Mouse (Mus musculus) kidney, adult 2 months (tissue): ENCODE results near the gene Cd93. TPM values are rescaled to one million over a fixed set of nuclear protein-coding genes. Genes with fewer than 3 reads are reported as not detected.

Experiments
- DNase-seq: peaks from one replicate; pipeline ENCODE4 v3.0.0; 2021
- H3K27ac ChIP-seq: fragments of 200-500 bp; 2 replicates; pipeline ENCODE4 v1.5.1; 2012; ENCODE audit warnings: low read depth, low read length, control low read depth, inconsistent platforms; ENCODE audit not compliant: insufficient read depth
- H3K27me3 ChIP-seq: fragments of 200-500 bp; replicated peaks from 2 replicates; pipeline ENCODE4 v1.6.1; 2012; ENCODE audit warnings: mild to moderate bottlenecking, moderate library complexity, low read length, inconsistent platforms; ENCODE audit not compliant: control insufficient read depth, insufficient read depth
- H3K36me3 ChIP-seq: fragments of 200-500 bp; 2 replicates; pipeline ENCODE4 v1.6.1; 2012; ENCODE audit warnings: mild to moderate bottlenecking, moderate library complexity, low read length, inconsistent platforms; ENCODE audit not compliant: control insufficient read depth, insufficient read depth
- H3K4me1 ChIP-seq: fragments of 200-500 bp; 2 replicates; pipeline ENCODE4 v1.6.1; 2011; ENCODE audit warnings: low read length; ENCODE audit not compliant: control insufficient read depth, insufficient read depth
- H3K4me3 ChIP-seq: fragments of 200-500 bp; 2 replicates; pipeline ENCODE4 v1.5.1; 2011; ENCODE audit warnings: mild to moderate bottlenecking, low read depth, low read length, control low read depth; ENCODE audit not compliant: insufficient read depth
- CTCF ChIP-seq: fragments of 200-500 bp; conservative IDR thresholded peaks from 2 replicates; pipeline ENCODE4 v1.5.1; 2011; ENCODE audit warnings: low read depth, mild to moderate bottlenecking, control low read depth, low read length, moderate library complexity, mixed read lengths; ENCODE audit not compliant: insufficient read depth, insufficient read length
- POLR2A ChIP-seq: fragments of 200-500 bp; IDR thresholded peaks from one replicate; pipeline ENCODE4 v1.6.1; 2011; ENCODE audit warnings: low read depth, low read length, control low read depth
- WGBS: fragments of 180-500 bp; shearing (Covaris S2); methylation state at CpG from one replicate; pipeline ENCODE4 v1.1.7; 2018; 5-methylcytosine and 5-hydroxymethylcytosine counted together
- polyA plus RNA-seq: library from polyadenylated mRNA; depleted of rRNA; stranded (reverse); fragments of >200 nt; gene quantifications from 2 replicates; pipeline ENCODE4 v1.2.3, GENCODE M21; 2012

Cd93 gene
- polyA plus RNA-seq, 1 experiment: 10.3 TPM

DNA sequence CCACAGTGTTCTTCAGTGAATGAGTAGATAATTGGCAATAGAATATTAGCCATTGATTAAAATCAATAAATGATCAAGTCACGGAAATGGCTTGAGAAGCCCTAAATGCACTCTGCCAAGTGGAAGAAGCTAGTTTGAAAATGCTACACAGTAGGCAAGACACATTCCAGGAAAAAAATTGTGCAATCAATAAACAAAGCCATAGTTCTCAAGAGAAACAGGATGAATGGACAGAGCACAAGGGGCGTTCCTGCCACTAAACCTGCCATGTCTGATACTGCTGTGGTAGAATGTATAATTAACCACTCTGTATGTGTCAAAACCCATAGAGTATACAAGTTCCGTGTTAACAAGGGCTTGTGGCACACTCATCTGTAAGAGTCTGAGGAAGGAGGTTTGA, 15.8 kb downstream of the Cd93 start:
- H3K27ac ChIP-seq: no peak overlapping the region
- no peaks in the 10 kb centered on the region for H3K36me3 ChIP-seq
- H3K4me3 ChIP-seq: no peak overlapping the region
- H3K4me1 ChIP-seq: no peaks in the 10 kb centered on the region; the same call in 1 of the 2 replicates
- WGBS: 81% methylated on average over 3 of the region's 3 CpGs
- DNase-seq: no peak
- TF ChIP-seq CTCF: no peak
- no peak for TF ChIP-seq POLR2A
- H3K27me3 ChIP-seq: no peaks in the 10 kb centered on the region

GRCm38 (mm10) chr2:148425709-148426382, 17.5 kb downstream of the Cd93 start:
- Histone ChIP-seq H3K36me3 (no peaks in the 10 kb centered on the region), H3K4me3 (no peak overlapping the region), H3K27me3 (no peaks in the 10 kb centered on the region), H3K4me1 (no peaks in the 10 kb centered on the region; the same call in 1 of the 2 replicates), H3K27ac (no peak overlapping the region)
- TF ChIP-seq POLR2A (no peak), CTCF (no peak)
- WGBS: 62% methylated on average over 5 of the region's 5 CpGs
- no peak for DNase-seq

DNA sequence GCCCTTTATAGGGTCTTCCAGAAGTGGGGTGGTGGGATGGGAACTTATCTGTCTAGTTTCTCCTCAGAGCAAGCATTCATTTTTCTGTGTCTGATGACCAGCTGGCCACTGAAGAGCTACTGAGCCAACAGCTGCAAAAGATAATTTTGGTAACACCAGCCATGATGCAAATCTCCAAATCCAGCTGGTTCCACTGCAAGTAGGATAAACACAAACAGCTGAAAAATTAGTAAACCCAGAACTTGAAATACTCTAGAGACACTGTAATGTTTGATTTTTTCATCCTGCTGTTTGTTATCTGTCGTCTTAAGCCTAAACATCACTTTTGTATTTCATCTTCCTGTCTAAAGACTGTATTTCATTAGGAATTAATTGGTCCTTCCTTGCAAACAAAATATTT, 21.7 kb downstream of the Cd93 start:
- Histone ChIP-seq H3K27me3 (no peaks in the 10 kb centered on the region), H3K4me1 (no peaks in the 10 kb centered on the region), H3K27ac (no peak overlapping the region), H3K4me3 (no peak overlapping the region), H3K36me3 (no peaks in the 10 kb centered on the region)
- TF ChIP-seq POLR2A (no peak), CTCF (no peak)
- DNase-seq: no peak
- 66% methylated on average over 1 of the region's 1 CpGs for WGBS

- Histone ChIP-seq H3K36me3 (no peaks in the 10 kb centered on the region), H3K27me3 (no peaks in the 10 kb centered on the region), H3K4me3 (no peak overlapping the region), H3K27ac (no peak overlapping the region), H3K4me1 (no peaks in the 10 kb centered on the region)
- TF ChIP-seq CTCF (no peak), POLR2A (no peak)
- DNase-seq: no peak
- 38% methylated on average over 1 of the region's 1 CpGs for WGBS
Observed at GRCm38 (mm10) chr2:148421112-148421511, 22.3 kb downstream of the Cd93 start.

DNA sequence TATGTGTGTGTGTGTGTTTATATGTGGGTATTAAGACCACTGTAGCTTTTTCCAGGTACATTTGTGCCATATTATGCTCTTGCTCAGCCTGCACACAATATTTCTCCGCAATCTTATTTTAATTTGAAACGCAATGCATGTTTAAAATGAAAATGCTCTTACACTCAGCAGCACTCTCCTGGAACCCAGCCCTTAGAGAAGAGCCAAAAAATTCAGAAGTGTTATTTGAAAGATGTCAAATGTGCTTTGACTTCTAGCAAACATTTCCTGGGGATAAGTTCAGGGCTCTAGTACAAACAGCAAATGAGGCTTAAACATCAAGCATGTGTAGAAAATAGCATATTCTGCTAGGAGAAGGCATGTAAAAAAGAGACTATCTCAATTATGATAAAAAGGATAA, 23.6 kb downstream of the Cd93 start:
- no peaks in the 10 kb centered on the region for H3K27me3 ChIP-seq
- H3K4me3 ChIP-seq: no peak overlapping the region
- no peak overlapping the region for H3K27ac ChIP-seq
- H3K4me1 ChIP-seq: no peaks in the 10 kb centered on the region
- H3K36me3 ChIP-seq: no peaks in the 10 kb centered on the region
- no peak for DNase-seq
- TF ChIP-seq POLR2A (no peak), CTCF (no peak)
- WGBS: 76% methylated on average over 2 of the region's 2 CpGs

GRCm38 (mm10) chr2:148419151-148419550, 24.2 kb downstream of the Cd93 start:
- no peak for DNase-seq
- TF ChIP-seq POLR2A (no peak), CTCF (no peak)
- Histone ChIP-seq H3K4me1 (no peaks in the 10 kb centered on the region), H3K4me3 (no peak overlapping the region), H3K27ac (no peak overlapping the region), H3K27me3 (no peaks in the 10 kb centered on the region), H3K36me3 (no peaks in the 10 kb centered on the region)
- WGBS: 79% methylated on average over 3 of the region's 3 CpGs

DNA sequence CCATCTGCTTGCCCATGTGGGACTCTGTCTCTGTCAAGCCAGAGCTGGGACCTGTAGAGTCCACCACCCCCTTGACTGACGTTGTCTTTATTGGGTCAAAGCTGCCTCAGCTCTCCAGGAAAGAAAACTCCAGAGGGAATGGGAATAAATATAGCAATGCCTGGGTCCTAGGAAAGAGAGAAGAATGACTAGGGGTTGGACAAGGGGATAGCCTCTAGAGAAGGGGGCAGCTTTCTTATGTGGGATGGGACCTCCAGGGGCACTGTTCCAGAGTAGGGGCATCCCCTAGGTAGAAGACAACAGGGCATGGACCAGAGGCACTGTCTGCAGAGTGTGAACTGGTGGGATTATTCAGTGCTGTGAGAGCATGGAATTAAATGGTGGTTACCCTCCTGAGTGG, 33.5 kb downstream of the Cd93 start:
- H3K36me3 ChIP-seq: no peaks in the 10 kb centered on the region
- DNase-seq: no peak
- H3K27ac ChIP-seq: no peak overlapping the region
- no peak overlapping the region for H3K4me3 ChIP-seq
- H3K4me1 ChIP-seq: no peaks in the 10 kb centered on the region
- H3K27me3 ChIP-seq: no peaks in the 10 kb centered on the region
- WGBS: 71% methylated on average over 1 of the region's 1 CpGs
- TF ChIP-seq CTCF (no peak), POLR2A (no peak)
